Mouse (Mus musculus): Measurements from ENCODE around the gene Mical2.

Gene Mical2

DNA sequence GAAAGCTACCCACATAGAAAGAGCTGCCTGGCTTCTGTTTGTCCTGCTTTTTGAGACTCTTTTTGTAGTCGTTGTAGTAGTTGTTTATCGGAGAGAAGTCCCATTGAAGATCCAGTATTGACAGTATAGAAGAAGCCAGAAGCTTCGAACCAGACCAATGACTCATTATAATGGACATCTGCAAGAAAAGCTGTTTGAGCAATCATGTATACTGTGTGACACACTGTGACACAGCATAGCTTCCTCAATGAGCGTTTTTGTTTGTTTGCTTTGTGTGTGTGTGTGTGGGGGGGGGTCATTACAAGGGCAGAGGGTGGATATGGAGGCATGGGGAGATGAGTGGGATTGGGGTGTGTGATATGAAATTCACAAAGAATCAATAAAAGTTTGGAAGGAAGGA lies 53.0 kb downstream of the Mical2 start:
- H3K4me1 ChIP-seq (replicated peaks; ENCODE audit: low read depth, low read length) = no peaks in the 10 kb centered on the region
- no peak overlapping the region for H3K4me3 ChIP-seq (replicated peaks; ENCODE audit: low read length)
- no peaks in the 10 kb centered on the region for H3K9me3 ChIP-seq (ENCODE audit: low read length)
- H3K27me3 ChIP-seq (ENCODE audit: insufficient read depth, low read length) = no peaks in the 10 kb centered on the region
- H3K36me3 ChIP-seq (ENCODE audit: insufficient read depth, low read length) = no peaks in the 10 kb centered on the region
- TF ChIP-seq POU5F1 (IDR thresholded peaks at IDR 0.05; ENCODE audit: borderline replicate concordance, low read length) (no peak), CTCF (conservative IDR thresholded peaks at IDR 0.05; ENCODE audit: low read length) (no peak), NANOG (IDR thresholded peaks at IDR 0.05; ENCODE audit: borderline replicate concordance, low read length) (no peak)

DNA sequence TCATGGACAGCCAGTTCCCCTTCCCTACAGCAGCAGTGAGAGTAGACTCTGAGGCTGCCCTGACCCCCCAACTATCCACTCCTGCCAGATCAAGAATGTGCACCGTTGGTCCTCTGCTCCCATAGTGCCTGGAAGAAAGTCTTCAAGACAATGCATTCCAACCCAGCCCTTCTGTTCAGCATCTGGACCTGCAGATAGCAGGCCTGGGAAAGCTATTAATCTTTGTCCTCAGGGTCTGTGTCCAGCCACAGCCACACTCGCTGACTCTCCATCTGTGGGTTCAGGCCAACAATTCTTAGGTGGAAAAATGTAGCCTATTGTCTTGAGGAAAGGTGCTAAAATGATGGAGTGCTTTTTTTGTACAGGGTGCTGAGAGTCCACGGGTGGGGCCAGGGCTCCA lies 54.8 kb downstream of the Mical2 start:
- Histone ChIP-seq H3K36me3 (ENCODE audit: insufficient read depth, low read length) (no peaks in the 10 kb centered on the region), H3K27me3 (ENCODE audit: insufficient read depth, low read length) (no peaks in the 10 kb centered on the region), H3K9me3 (ENCODE audit: low read length) (no peaks in the 10 kb centered on the region), H3K4me3 (replicated peaks; ENCODE audit: low read length) (no peak overlapping the region), H3K4me1 (replicated peaks; ENCODE audit: low read depth, low read length) (no peaks in the 10 kb centered on the region)
- TF ChIP-seq NANOG (IDR thresholded peaks at IDR 0.05; ENCODE audit: borderline replicate concordance, low read length) (no peak), CTCF (conservative IDR thresholded peaks at IDR 0.05; ENCODE audit: low read length) (no peak), POU5F1 (IDR thresholded peaks at IDR 0.05; ENCODE audit: borderline replicate concordance, low read length) (no peak)

DNA sequence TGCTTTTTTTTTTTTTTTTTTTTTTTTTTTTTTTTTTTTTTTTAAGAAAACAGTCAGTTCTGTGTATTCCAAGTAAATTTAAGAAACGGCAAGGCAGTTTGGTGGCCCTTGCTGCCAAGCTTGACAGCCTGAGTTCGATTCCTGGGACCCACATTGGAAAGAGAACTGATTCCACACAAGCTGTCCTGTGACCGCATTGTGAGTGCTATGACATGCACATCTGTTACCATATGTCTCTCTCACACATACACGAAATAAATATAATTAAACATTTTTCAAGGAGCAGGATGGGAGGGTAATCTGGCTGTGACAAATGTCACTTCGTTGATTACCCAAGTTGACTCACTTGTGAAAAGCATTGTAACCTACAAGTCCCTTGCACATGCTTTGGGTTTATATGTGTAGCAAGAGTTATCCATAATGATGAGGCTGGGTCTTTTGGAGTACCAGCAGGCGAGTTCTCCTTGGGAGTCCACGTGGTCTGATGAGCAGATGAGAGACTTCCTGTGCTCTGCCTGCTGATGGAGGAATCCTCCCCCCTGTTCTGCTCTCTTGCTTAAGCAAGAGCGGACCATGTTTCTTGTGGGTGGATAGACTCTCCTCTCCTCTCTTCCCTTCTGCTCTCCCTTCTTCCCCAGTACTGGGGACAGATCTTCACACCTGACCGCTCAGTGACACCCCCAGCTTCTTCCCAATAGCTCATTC lies 58.1 kb downstream of the Mical2 start:
- Histone ChIP-seq H3K4me3 (replicated peaks; ENCODE audit: low read length) (no peak overlapping the region), H3K4me1 (replicated peaks; ENCODE audit: low read depth, low read length) (no peaks in the 10 kb centered on the region), H3K9me3 (ENCODE audit: low read length) (no peaks in the 10 kb centered on the region), H3K27me3 (ENCODE audit: insufficient read depth, low read length) (no peaks in the 10 kb centered on the region), H3K36me3 (ENCODE audit: insufficient read depth, low read length) (no peaks in the 10 kb centered on the region)
- TF ChIP-seq POU5F1 (IDR thresholded peaks at IDR 0.05; ENCODE audit: borderline replicate concordance, low read length) (no peak), CTCF (conservative IDR thresholded peaks at IDR 0.05; ENCODE audit: low read length) (no peak), NANOG (IDR thresholded peaks at IDR 0.05; ENCODE audit: borderline replicate concordance, low read length) (no peak)

DNA sequence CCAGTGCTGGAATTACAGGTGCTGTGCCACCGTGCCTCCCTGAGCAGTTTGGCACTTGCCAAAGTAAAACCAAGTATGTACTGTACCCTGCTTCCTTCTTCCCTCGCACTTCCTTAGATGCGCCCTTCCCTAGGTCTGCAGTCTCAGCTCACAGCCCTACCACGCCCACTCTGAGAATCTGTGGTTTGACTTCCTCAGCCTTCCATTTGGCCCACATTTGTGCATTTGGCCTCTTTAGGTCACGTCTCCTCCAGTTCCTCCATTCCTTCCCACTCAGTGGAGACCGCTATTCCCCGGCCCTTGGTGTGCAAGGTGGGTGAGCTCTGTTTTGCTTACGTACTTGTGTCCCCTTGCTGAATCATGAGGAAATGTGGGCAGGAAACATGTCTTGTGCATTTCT lies 59.9 kb downstream of the Mical2 start:
- H3K9me3 ChIP-seq (ENCODE audit: low read length) = no peaks in the 10 kb centered on the region
- TF ChIP-seq CTCF (conservative IDR thresholded peaks at IDR 0.05; ENCODE audit: low read length) = no peak
- H3K36me3 ChIP-seq (ENCODE audit: insufficient read depth, low read length) = no peaks in the 10 kb centered on the region
- no peak overlapping the region for H3K4me3 ChIP-seq (replicated peaks; ENCODE audit: low read length)
- no peaks in the 10 kb centered on the region for H3K4me1 ChIP-seq (replicated peaks; ENCODE audit: low read depth, low read length)
- H3K27me3 ChIP-seq (ENCODE audit: insufficient read depth, low read length) = no peaks in the 10 kb centered on the region

DNA sequence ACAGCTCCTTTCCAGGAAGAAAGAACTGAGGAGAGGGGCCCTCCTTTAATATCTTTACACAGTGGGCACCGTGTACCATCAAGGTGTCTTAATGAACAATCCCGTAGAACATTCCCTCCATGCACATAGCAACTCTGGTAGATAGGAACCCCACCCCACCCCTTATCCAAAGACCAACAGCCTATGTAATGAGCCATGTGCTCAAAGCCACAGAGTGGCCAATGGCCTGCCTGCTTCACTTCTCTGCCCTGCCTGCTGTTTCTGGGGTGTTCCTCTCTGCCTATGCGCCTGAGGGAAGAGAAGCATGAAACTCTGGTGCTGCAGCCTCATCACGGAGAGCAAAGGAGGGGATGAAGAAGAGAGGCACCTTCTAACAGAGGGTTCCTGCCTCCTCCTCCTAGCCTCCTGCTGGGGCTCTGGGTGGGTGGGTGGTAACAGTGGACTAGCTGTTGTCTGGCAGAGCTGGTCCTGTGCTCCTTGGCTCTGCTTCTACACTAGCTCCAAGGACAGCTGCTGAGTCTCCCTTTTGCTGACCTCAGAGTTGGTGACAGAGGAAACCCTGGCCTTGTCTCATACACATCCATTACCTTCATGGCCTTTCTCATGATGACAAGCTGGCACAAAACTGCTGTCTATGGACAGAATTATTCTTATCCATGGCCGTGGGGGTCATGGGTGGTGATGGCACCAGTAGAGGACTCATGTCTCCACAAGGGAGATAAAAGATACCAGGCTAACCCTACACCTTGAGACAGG lies 62.9 kb downstream of the Mical2 start:
- H3K27me3 ChIP-seq (ENCODE audit: insufficient read depth, low read length) = no peaks in the 10 kb centered on the region
- H3K9me3 ChIP-seq (ENCODE audit: low read length) = no peaks in the 10 kb centered on the region
- H3K36me3 ChIP-seq (ENCODE audit: insufficient read depth, low read length) = no peaks in the 10 kb centered on the region
- H3K4me3 ChIP-seq (replicated peaks; ENCODE audit: low read length) = no peak overlapping the region
- no peaks in the 10 kb centered on the region for H3K4me1 ChIP-seq (replicated peaks; ENCODE audit: low read depth, low read length)
- no peak for TF ChIP-seq NANOG (IDR thresholded peaks at IDR 0.05; ENCODE audit: borderline replicate concordance, low read length)
- TF ChIP-seq CTCF (conservative IDR thresholded peaks at IDR 0.05; ENCODE audit: low read length) = no peak
- no peak for TF ChIP-seq POU5F1 (IDR thresholded peaks at IDR 0.05; ENCODE audit: borderline replicate concordance, low read length)

DNA sequence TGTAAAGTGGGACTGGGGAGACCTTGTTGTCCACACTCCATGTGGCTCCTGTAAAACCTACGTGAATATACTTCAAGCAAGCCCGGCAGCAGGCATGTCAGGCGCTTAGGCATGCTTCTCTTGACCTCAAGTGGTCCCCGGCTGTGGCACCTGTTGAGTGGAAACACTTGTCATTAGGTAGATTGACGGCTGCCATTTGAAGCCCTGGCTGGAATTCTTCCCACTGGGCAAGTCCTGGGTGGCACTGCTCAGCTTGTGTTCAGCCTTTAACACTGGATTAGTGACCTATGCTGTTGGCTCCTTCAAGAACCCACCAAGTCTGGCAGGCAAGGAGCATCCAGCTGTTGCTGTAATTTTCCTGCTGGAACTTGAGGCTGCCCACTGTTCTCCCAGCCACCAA lies 63.9 kb downstream of the Mical2 start:
- no peaks in the 10 kb centered on the region for H3K9me3 ChIP-seq (ENCODE audit: low read length)
- no peak for TF ChIP-seq CTCF (conservative IDR thresholded peaks at IDR 0.05; ENCODE audit: low read length)
- no peak for TF ChIP-seq NANOG (IDR thresholded peaks at IDR 0.05; ENCODE audit: borderline replicate concordance, low read length)
- TF ChIP-seq POU5F1 (IDR thresholded peaks at IDR 0.05; ENCODE audit: borderline replicate concordance, low read length) = no peak
- H3K4me3 ChIP-seq (replicated peaks; ENCODE audit: low read length) = no peak overlapping the region
- no peaks in the 10 kb centered on the region for H3K36me3 ChIP-seq (ENCODE audit: insufficient read depth, low read length)
- H3K27me3 ChIP-seq (ENCODE audit: insufficient read depth, low read length) = no peaks in the 10 kb centered on the region
- H3K4me1 ChIP-seq (replicated peaks; ENCODE audit: low read depth, low read length) = no peaks in the 10 kb centered on the region

DNA sequence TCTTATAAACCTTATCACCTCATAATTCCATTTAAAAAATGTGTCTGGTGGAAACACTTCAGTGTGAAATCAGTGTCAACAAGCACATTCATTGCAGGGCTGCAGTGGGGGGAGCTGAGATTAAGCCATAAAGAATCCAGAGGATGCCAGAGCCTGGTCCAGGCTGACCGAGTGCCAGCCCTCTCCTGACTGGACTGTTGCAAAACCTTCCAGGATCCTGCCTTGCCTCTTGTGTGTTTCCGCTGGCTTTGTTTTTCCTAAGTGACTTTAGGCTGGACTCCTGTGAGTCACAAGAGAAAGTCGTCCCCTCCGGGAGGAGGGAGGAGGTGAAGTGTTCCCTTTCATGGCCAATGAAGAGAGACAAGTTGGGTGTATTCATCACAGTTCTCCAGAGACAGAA lies 64.3 kb downstream of the Mical2 start:
- no peak for TF ChIP-seq POU5F1 (IDR thresholded peaks at IDR 0.05; ENCODE audit: borderline replicate concordance, low read length)
- no peak for TF ChIP-seq NANOG (IDR thresholded peaks at IDR 0.05; ENCODE audit: borderline replicate concordance, low read length)
- TF ChIP-seq CTCF (conservative IDR thresholded peaks at IDR 0.05; ENCODE audit: low read length) = no peak
- Histone ChIP-seq H3K27me3 (ENCODE audit: insufficient read depth, low read length) (no peaks in the 10 kb centered on the region), H3K36me3 (ENCODE audit: insufficient read depth, low read length) (no peaks in the 10 kb centered on the region), H3K4me1 (replicated peaks; ENCODE audit: low read depth, low read length) (no peaks in the 10 kb centered on the region), H3K4me3 (replicated peaks; ENCODE audit: low read length) (no peak overlapping the region), H3K9me3 (ENCODE audit: low read length) (no peaks in the 10 kb centered on the region)

DNA sequence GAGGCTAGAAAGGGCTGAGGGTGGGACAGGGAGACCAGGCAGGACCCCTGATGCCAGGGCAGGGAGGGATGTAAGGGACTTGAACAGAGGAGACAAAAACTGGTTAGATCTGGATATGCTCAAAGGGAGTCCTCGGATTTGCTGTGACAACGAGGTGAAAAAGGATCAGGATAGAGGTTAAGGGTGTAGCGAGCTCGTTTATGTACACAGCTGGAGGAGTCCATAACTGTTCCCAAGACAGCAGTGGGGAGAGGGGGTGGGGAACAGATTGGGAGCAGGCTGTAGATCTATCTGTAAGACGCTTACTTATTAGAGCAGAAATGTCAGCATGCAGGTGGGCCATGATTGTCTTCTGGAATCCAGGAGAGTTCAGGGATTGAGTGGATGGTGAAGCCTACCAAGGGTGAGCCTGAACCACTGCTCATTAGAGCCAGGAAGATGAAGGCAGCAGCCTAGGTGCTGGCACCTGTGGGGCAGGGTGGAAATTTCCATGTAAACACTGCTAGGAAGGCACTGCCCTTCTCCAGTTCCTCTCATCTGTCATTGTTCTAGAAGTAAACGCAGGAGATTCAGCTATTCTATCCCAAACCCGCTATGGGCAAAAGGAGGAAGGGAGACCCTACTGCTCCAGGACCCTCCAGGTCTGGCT lies 67.9 kb downstream of the Mical2 start:
- Histone ChIP-seq H3K4me3 (replicated peaks; ENCODE audit: low read length) (no peak overlapping the region), H3K9me3 (ENCODE audit: low read length) (no peaks in the 10 kb centered on the region), H3K27me3 (ENCODE audit: insufficient read depth, low read length) (no peaks in the 10 kb centered on the region), H3K36me3 (ENCODE audit: insufficient read depth, low read length) (no peaks in the 10 kb centered on the region), H3K4me1 (replicated peaks; ENCODE audit: low read depth, low read length) (no peaks in the 10 kb centered on the region)
- TF ChIP-seq CTCF (conservative IDR thresholded peaks at IDR 0.05; ENCODE audit: low read length) = no peak
- no peak for TF ChIP-seq POU5F1 (IDR thresholded peaks at IDR 0.05; ENCODE audit: borderline replicate concordance, low read length)
- TF ChIP-seq NANOG (IDR thresholded peaks at IDR 0.05; ENCODE audit: borderline replicate concordance, low read length) = no peak

All from E14TG2a.4 (cell line).